Mouse (Mus musculus): ENCODE results near the gene B230118H07Rik. TPM values are rescaled to one million over a fixed set of nuclear protein-coding genes. Genes with fewer than 3 reads are reported as not detected.

The B230118H07Rik gene
- polyA plus RNA-seq, 1 experiment, result 12.6 TPM

DNA sequence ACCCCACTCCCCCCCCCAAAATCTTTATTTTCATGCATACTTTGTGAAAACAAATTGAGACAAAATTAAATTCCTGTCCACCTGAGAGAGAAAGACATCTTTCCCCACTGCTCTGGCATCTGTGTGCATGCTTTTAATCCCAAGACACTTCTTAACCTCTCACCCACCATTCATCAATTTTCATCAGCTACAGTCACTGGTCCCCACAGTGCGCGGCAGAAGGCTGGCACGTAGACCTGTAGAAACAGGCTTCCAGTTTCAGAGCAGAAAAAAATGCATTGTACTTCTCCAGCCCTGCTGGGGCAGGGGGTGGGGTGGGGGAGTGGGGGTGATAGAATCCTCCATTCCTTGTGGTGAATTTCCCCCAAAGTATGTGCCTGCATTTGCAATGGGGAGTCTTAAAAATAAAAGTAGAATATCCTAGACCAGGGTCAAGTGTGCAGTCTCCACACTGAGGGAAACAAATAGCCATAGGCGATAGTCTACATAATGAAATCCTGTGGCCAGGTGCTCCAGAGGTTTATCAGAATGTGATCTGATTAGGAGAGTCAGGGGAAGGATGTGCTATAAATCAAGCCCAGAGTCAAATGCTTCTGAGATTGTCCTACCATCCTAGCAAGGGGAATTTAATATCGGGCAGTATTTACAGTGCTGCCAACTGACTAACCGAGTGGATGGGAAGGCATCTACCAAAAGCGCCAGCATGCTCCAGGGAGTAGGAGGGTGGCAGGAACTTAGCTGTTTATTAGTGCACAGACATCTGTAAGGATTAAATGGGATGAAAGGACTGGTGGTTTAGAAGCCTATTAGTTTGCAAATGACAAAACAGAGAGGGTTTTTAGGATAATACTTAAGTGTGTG is 10.1 kb downstream of the B230118H07Rik start:
- Histone ChIP-seq H3K36me3 (ENCODE audit: control insufficient read depth, insufficient read depth, low read length) (no peaks in the 10 kb centered on the region), H3K4me3 (ENCODE audit: insufficient read depth, low read depth, low read length) (no peak overlapping the region), H3K4me1 (ENCODE audit: control insufficient read depth, insufficient read depth, low read length) (no peaks in the 10 kb centered on the region), H3K27me3 (replicated peaks; ENCODE audit: control insufficient read depth, insufficient read depth, low read length) (no peaks in the 10 kb centered on the region), H3K27ac (ENCODE audit: insufficient read depth, low read depth, low read length) (no peak overlapping the region)
- no peak for DNase-seq
- TF ChIP-seq CTCF (conservative IDR thresholded peaks at IDR 0.05; ENCODE audit: insufficient read depth, insufficient read length, low read depth, low read length), result no peak
- TF ChIP-seq POLR2A (IDR thresholded peaks at IDR 0.05; ENCODE audit: low read depth, low read length), result no peak
- 32% methylated on average over 7 of the region's 7 CpGs for WGBS

DNA sequence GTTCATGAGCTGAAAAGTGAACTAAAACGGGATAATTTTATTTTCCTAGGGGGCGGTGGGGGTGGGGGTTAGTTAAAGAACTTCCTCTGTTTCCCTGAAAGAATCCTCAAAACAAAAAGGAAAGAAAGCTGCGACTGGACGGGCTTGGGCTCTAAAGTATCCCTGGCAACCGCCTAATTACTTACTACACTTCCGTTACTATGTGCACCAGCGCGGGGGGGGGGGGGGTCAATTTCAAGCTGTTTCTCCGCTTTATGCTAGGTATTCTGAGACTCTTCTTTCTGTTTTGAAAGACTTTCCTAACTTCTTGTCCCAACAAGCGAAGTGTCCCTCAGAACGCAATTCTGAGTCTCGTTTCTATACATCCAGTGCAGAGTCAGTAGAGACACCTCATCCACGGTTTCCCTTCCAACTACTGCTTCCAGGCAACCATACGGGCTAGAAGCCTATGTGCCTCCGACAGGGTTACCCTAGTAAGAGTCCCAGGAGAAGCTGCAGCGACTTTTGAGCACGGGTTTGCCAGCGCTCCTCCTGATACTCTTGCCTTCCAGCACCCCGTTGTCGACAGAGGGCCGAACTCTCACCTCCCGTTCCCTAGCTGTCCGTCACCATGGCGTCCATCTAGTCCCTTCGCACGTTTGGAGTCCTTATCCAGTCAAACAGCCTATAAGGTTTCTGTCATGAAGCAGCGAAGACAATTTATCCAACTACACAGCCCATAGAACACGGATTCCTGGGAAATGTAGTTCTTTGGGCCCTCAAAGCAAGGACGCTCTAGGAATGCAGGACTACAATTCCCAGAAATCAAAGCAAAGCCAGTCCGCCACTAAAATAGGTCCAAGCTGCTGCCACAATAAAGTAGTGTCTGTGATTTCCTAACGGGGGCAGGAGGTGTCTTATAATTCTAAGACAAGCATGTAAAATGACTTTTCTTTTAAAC is 20.8 kb downstream of the B230118H07Rik start:
- Histone ChIP-seq H3K27me3 (replicated peaks; ENCODE audit: control insufficient read depth, insufficient read depth, low read length) (no peaks in the 10 kb centered on the region), H3K4me1 (ENCODE audit: control insufficient read depth, insufficient read depth, low read length) (no peaks in the 10 kb centered on the region; the same call in 1 of the 2 replicates), H3K36me3 (ENCODE audit: control insufficient read depth, insufficient read depth, low read length) (no peaks in the 10 kb centered on the region), H3K4me3 (ENCODE audit: insufficient read depth, low read depth, low read length) (peak overlapping the region; percentile 97), H3K27ac (ENCODE audit: insufficient read depth, low read depth, low read length) (peak overlapping the region; percentile 68)
- DNase-seq, result peak; percentile 98
- TF ChIP-seq CTCF (conservative IDR thresholded peaks at IDR 0.05; ENCODE audit: insufficient read depth, insufficient read length, low read depth, low read length) (no peak), POLR2A (IDR thresholded peaks at IDR 0.05; ENCODE audit: low read depth, low read length) (peak; percentile 43)
- WGBS, result under 1% methylated on average over 31 of the region's 31 CpGs

DNA sequence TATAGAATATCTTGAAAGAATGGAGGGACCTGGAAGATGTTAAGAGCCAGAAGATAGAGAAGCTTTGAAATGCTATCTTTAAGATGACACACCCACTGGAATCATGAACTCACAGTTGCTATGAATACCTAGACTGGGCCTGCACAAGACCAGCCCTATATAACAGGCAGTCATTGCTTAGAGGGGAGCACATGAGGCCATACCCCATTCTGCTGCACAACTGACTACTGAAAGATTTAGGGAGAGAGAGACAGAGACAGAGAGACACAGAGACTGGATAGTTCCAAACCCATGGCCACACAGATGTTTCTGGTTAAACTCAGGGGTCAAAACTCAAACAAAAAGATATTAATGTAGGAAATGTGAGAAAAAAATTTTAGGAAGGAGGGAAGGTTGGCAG is 22.1 kb downstream of the B230118H07Rik start:
- H3K4me3 ChIP-seq (ENCODE audit: insufficient read depth, low read depth, low read length), result no peak overlapping the region
- H3K4me1 ChIP-seq (ENCODE audit: control insufficient read depth, insufficient read depth, low read length), result no peaks in the 10 kb centered on the region; the same call in 1 of the 2 replicates
- H3K36me3 ChIP-seq (ENCODE audit: control insufficient read depth, insufficient read depth, low read length), result no peaks in the 10 kb centered on the region
- DNase-seq, result no peak
- H3K27ac ChIP-seq (ENCODE audit: insufficient read depth, low read depth, low read length), result no peak overlapping the region
- H3K27me3 ChIP-seq (replicated peaks; ENCODE audit: control insufficient read depth, insufficient read depth, low read length), result no peaks in the 10 kb centered on the region
- TF ChIP-seq POLR2A (IDR thresholded peaks at IDR 0.05; ENCODE audit: low read depth, low read length) (no peak), CTCF (conservative IDR thresholded peaks at IDR 0.05; ENCODE audit: insufficient read depth, insufficient read length, low read depth, low read length) (no peak)

DNA sequence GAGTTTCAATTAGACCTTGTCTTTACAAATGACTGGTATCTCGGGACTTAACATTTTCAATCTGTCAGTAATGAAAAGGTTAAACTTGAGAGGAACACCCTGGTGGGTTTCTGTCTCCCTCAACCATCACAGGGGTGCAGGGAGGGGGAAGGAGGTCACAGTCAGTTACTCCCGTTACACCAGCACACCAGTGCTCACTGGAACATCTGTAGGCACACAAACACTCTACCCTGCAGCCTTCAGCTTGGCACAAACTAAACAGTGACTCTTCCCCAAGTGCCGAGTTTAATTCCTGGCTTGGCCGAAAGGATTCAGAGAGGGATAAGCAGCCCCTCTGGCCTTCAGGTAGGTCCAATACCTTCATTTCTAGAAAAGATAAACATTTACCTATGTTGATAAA is 24.8 kb downstream of the B230118H07Rik start, which contains the start of gene Rag2:
Gene Rag2 (plus strand): TSS at position 193 of the 400 bp plus-strand sequence.
- Histone ChIP-seq H3K4me1 (ENCODE audit: control insufficient read depth, insufficient read depth, low read length) (no peaks in the 10 kb centered on the region; the same call in 1 of the 2 replicates), H3K4me3 (ENCODE audit: insufficient read depth, low read depth, low read length) (no peak within 1 kb of the TSS), H3K27me3 (replicated peaks; ENCODE audit: control insufficient read depth, insufficient read depth, low read length) (no peaks in the 10 kb centered on the region), H3K36me3 (ENCODE audit: control insufficient read depth, insufficient read depth, low read length) (no peaks in the 10 kb centered on the region), H3K27ac (ENCODE audit: insufficient read depth, low read depth, low read length) (no peak within 1 kb of the TSS)
- DNase-seq, result no peak
- TF ChIP-seq POLR2A (IDR thresholded peaks at IDR 0.05; ENCODE audit: low read depth, low read length) (no peak), CTCF (conservative IDR thresholded peaks at IDR 0.05; ENCODE audit: insufficient read depth, insufficient read length, low read depth, low read length) (no peak)
- WGBS, result 65% methylated on average over 4 of the region's 4 CpGs

DNA sequence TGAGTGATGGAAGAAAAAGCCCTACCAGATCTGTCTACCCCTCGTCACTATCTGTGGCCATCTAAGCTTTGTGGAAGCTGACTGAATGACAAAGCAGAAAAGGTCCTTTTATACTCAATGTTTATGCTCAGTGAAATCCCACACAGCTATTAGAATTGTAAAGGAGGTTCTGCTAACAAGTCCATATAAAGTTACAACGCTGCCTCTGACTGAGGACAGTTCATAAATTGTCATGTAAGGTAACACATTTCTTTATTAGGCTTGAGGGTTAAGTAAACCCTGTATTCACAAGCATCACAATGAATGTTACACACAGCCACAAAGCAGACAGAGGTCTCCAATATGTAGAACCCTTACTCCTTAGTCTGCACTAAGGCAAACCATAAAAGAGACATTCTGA is 25.3 kb downstream of the B230118H07Rik start:
- no peak for DNase-seq
- TF ChIP-seq POLR2A (IDR thresholded peaks at IDR 0.05; ENCODE audit: low read depth, low read length) (no peak), CTCF (conservative IDR thresholded peaks at IDR 0.05; ENCODE audit: insufficient read depth, insufficient read length, low read depth, low read length) (no peak)
- H3K36me3 ChIP-seq (ENCODE audit: control insufficient read depth, insufficient read depth, low read length), result no peaks in the 10 kb centered on the region
- H3K27ac ChIP-seq (ENCODE audit: insufficient read depth, low read depth, low read length), result no peak overlapping the region
- no peak overlapping the region for H3K4me3 ChIP-seq (ENCODE audit: insufficient read depth, low read depth, low read length)
- no peaks in the 10 kb centered on the region for H3K27me3 ChIP-seq (replicated peaks; ENCODE audit: control insufficient read depth, insufficient read depth, low read length)
- no peaks in the 10 kb centered on the region for H3K4me1 ChIP-seq (ENCODE audit: control insufficient read depth, insufficient read depth, low read length)
- 70% methylated on average over 2 of the region's 2 CpGs for WGBS

DNA sequence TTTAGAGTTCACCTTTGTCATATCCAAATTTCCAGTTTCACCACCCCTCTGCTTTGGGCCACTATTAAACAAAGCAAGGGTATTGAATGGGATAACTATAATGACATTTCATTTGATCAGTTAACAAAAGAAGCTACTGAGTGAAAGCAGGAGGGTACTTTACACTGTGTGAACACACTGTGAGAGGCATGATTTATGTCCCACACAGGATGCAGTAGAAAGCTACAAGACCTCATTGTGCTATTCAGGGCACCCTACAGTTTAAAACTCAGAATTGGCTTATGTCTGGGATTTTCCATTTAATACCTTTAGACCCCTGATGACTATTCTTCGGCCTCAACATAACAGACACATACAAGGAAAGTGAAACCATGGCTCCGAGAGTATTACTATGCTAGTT is 26.3 kb downstream of the B230118H07Rik start:
- no peak overlapping the region for H3K4me3 ChIP-seq (ENCODE audit: insufficient read depth, low read depth, low read length)
- no peak for DNase-seq
- H3K4me1 ChIP-seq (ENCODE audit: control insufficient read depth, insufficient read depth, low read length), result no peaks in the 10 kb centered on the region
- no peaks in the 10 kb centered on the region for H3K27me3 ChIP-seq (replicated peaks; ENCODE audit: control insufficient read depth, insufficient read depth, low read length)
- 90% methylated on average over 2 of the region's 2 CpGs for WGBS
- TF ChIP-seq CTCF (conservative IDR thresholded peaks at IDR 0.05; ENCODE audit: insufficient read depth, insufficient read length, low read depth, low read length) (no peak), POLR2A (IDR thresholded peaks at IDR 0.05; ENCODE audit: low read depth, low read length) (no peak)
- no peaks in the 10 kb centered on the region for H3K36me3 ChIP-seq (ENCODE audit: control insufficient read depth, insufficient read depth, low read length)
- no peak overlapping the region for H3K27ac ChIP-seq (ENCODE audit: insufficient read depth, low read depth, low read length)
